Mouse (Mus musculus): ENCODE measurements around the gene Heatr5b.

GRCm38 (mm10) chr17:78794390-78794789 is 40.8 kb downstream of the Heatr5b start:
- no peak for TF ChIP-seq CTCF (IDR thresholded peaks at IDR 0.05; ENCODE audit: low read depth, low read length)
- TF ChIP-seq POLR2A (IDR thresholded peaks at IDR 0.05; ENCODE audit: borderline replicate concordance, low read depth, low read length), result no peak

Measured in bone marrow macrophage, adult 2 months (primary cell).